Mouse (Mus musculus): Measurements from ENCODE around the gene Zcchc18. TPM values are rescaled to one million over a fixed set of nuclear protein-coding genes. Genes with fewer than 3 reads are reported as not detected.

Zcchc18 gene
- polyA plus RNA-seq (2015; fragmentation: Illumina TruSeq; extraction: RNeasy Lipid Tissue Mini Kit (QIAGEN cat#74804); ENCODE audit: low read depth, low replicate concordance), result 344 TPM

DNA sequence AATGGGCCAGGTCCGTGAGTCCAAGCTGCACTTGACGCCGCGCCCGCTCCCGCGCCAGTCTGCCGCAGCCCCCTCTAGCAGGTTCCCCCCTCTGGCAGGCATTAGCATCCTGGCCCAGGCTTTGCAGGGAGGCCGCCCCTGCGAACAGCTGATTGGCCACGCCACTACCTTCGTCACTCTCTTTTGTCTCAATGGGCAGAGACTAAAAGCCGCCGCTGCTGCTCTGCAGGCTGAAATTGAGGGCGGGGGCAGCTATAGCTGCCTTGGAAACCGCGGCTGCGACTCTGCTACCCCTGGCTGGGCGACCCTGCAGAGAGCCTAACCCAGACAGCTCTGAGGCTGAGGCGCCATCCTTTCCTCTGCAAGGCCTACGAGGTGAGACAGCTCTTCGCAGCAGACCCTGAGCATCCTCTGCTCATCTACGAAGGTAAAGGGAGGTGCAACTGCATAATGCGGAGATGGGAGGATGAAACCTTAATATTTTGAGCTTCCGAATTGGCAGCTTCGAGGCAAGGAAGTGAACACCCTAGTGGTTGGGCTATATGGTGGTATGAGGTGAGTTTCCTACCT lies at the start of gene Zcchc18:
Zcchc18 (plus strand) TSS at position 178 of the 570 bp plus-strand sequence.

DNA sequence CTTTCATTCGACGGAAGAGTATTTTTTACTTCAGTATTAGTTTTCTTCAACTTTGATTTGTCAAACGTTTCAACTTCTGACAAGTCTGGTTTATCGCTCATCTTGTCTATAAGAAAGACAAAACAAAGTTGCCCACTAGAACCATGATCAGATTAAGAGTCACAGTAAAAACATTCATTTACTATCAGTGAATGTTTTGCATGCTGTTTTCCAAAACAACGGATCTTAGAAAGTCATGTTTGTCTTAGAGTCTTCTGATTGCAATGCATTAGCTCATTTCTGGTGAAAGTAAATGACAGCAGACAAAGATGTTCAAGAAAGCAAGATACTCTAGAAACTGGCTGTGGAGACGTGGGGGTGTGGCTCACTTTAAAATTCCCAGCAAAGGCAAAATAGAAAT lies 17.6 kb upstream of the Zcchc18 start, which contains the start of gene Tmsb15b2:
Tmsb15b2 (minus strand) TSS at position 101 of the 400 bp plus-strand sequence.

DNA sequence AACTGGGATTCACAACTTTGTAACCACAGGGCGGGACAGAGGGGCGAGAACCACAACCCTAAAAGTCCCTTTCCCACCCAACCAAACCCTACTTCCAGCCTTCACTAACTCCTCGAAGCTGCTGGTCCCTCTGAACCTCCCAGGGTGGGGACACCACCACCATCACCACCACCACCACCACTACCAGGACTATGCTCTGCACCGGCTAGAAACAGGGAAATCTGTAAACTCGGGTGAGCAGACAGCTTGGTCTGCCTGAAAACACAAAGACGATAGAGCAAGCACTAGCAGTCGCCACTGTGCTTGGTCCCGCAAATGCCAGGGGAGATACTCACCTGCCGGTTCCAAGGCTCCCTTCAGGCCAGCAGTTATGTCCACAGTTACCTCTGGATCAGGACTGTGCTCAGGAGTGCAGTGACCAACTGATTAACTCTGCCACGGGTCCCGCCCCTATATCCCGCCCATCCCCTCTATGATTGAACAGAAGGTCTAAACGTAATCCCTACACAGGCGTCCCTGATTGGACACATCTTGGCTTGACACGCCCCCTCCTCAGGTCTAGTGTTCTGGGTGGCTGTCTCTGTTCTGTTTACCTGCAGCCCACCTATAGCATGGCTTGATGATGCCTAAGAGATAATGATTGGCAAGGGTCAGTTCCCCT lies 16.4 kb upstream of the Zcchc18 start, which contains the start of the genes Tmsb15l and Tmsb15b1:
Tmsb15l (minus strand) TSS at position 446 of the 661 bp plus-strand sequence.
Tmsb15b1 (minus strand) TSS at position 451 of the 661 bp plus-strand sequence.

DNA sequence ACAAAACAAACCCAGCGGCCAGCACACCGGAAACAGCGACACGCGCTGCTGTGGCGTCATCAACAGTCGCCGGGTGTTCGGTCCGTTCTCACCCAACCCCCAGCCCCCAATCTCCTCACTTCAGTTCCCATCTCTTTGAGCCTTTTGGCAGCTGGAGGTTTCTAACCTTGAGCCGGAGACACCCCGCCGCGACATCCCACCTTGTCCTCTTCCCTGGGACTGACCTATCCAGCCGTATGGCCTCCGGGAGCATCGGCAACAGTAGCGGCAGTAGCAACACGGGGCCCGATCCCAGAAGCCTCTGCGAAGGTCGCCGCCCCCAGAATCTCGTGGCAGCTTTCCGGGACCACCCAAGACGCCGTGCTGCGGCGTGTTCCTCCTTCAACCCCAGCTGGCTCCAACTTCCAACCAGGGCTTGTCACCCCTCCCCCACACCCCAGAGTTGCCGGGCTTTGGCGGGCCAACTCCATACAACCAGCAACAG lies 45.1 kb downstream of the Zcchc18 start, which contains the start of gene Slc25a53:
Slc25a53 (minus strand) TSS at position 303 of the 484 bp plus-strand sequence.

Other genes starting within 250 kb of the Zcchc18 start
- 361 TPM for gene Morf4l2, start 249.5 kb upstream of the Zcchc18 start, polyA plus RNA-seq (2015; fragmentation: Illumina TruSeq; extraction: RNeasy Lipid Tissue Mini Kit (QIAGEN cat#74804); ENCODE audit: low read depth, low replicate concordance)
- gene Glra4, start 213.0 kb upstream of the Zcchc18 start, polyA plus RNA-seq (2015; fragmentation: Illumina TruSeq; extraction: RNeasy Lipid Tissue Mini Kit (QIAGEN cat#74804); ENCODE audit: low read depth, low replicate concordance), result not detected
- 1,949 TPM for gene Plp1, start 170.5 kb upstream of the Zcchc18 start, polyA plus RNA-seq (2015; fragmentation: Illumina TruSeq; extraction: RNeasy Lipid Tissue Mini Kit (QIAGEN cat#74804); ENCODE audit: low read depth, low replicate concordance)
- 24.7 TPM for gene Rab9b, start 124.4 kb upstream of the Zcchc18 start, polyA plus RNA-seq (2015; fragmentation: Illumina TruSeq; extraction: RNeasy Lipid Tissue Mini Kit (QIAGEN cat#74804); ENCODE audit: low read depth, low replicate concordance)
- gene H2bfm, start 65.8 kb upstream of the Zcchc18 start, polyA plus RNA-seq (2015; fragmentation: Illumina TruSeq; extraction: RNeasy Lipid Tissue Mini Kit (QIAGEN cat#74804); ENCODE audit: low read depth, low replicate concordance), result not detected
- gene Tmsb15b2, start 17.7 kb upstream of the Zcchc18 start, polyA plus RNA-seq (2015; fragmentation: Illumina TruSeq; extraction: RNeasy Lipid Tissue Mini Kit (QIAGEN cat#74804); ENCODE audit: low read depth, low replicate concordance), result 51.5 TPM
- gene Tmsb15l, start 16.3 kb upstream of the Zcchc18 start, polyA plus RNA-seq (2015; fragmentation: Illumina TruSeq; extraction: RNeasy Lipid Tissue Mini Kit (QIAGEN cat#74804); ENCODE audit: low read depth, low replicate concordance), result 8.4 TPM
- gene Tmsb15b1, start 16.3 kb upstream of the Zcchc18 start, polyA plus RNA-seq (2015; fragmentation: Illumina TruSeq; extraction: RNeasy Lipid Tissue Mini Kit (QIAGEN cat#74804); ENCODE audit: low read depth, low replicate concordance), result 23.4 TPM
- gene Slc25a53, start 45.1 kb downstream of the Zcchc18 start, polyA plus RNA-seq (2015; fragmentation: Illumina TruSeq; extraction: RNeasy Lipid Tissue Mini Kit (QIAGEN cat#74804); ENCODE audit: low read depth, low replicate concordance), result 15.7 TPM
- gene Fam199x, start 56.4 kb downstream of the Zcchc18 start, polyA plus RNA-seq (2015; fragmentation: Illumina TruSeq; extraction: RNeasy Lipid Tissue Mini Kit (QIAGEN cat#74804); ENCODE audit: low read depth, low replicate concordance), result 4.8 TPM
- not detected for gene Esx1, start 128.9 kb downstream of the Zcchc18 start, polyA plus RNA-seq (2015; fragmentation: Illumina TruSeq; extraction: RNeasy Lipid Tissue Mini Kit (QIAGEN cat#74804); ENCODE audit: low read depth, low replicate concordance)